Mouse (Mus musculus): Measurements from ENCODE around the gene Pitpnm3.

Pitpnm3 gene

DNA sequence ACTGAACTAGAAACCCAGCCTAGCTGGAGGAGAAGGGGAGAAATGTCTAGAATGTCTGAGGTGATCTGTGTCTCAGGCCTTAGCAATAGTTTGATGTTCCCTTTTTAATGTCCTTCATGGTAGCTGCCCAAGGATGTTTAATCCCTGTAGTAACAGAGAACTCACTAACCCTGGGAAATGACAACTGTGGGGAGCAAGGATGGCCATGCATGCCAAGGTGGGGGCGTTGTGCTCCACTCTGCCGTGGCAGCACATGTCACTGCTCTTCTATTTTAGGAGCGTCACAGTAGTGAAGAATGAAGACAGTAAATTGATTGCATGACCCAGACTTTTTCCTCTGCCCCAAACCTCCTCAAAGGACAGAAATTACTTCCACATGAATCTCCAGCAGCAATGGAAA is 37.6 kb downstream of the Pitpnm3 start:
- no peak for DNase-seq (ENCODE audit: inconsistent age in 2 of 2, low spot score in 1 of 2)

DNA sequence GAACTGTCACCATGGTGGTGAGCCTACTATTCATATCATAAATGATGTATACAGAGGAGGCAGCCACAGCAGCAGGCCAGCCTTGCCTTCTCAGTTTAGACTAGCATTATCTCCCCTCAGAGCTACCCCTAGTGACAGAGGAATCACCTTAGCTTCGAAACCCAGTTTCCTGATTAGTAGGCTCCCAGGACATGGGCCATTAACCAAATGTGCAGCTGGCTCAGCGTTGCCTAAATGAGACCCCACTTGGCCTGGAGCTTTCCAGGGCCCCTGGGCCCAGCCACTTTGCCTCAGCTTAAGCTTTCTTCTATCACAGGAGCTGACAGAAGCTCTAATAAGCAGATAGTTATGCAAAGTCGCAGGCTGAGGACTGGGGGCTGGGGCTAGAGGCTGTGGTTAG is 39.6 kb downstream of the Pitpnm3 start:
- DNase-seq (ENCODE audit: inconsistent age in 2 of 2, low spot score in 1 of 2): no peak

DNA sequence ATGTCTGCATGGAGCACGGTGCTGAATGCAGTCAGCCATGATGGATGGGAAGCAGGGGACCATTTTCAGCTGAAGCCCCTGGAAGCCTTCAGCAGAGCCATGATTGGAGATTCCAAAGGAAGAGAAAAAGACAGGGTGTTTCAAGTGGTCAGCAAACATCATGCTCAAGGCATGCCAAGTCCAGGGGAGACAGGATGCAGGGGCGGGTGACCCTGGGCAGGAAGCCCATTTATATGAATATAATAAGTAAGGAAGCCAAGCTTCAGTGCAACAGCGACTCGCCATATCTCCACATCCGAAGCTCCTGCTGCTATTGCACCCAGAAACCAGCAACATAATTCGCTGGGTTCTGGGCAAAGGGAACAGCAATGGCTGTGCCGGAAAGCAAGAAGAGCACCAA is 41.1 kb downstream of the Pitpnm3 start:
- DNase-seq (ENCODE audit: inconsistent age in 2 of 2, low spot score in 1 of 2): peak; percentile 44 to 72

DNA sequence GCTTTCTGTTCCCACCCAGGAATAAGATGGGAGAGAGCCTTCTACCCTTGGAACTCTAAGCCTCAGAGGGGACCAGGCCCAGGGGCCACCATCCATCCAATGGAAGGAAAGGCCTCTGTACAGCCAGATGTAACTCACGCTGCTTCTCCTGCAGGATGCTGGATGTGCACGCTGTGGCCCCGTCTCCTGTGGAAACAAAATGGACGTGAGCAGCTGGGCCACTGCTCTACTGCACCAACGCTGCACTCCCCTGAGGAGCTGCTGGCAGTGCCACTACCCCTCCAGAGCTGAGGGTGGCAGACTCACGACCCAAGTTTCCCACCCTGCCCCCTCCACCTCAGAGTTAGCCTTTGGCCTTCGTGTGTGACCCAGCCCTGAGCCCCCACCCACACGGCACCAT is 43.2 kb downstream of the Pitpnm3 start:
- no peak for DNase-seq (ENCODE audit: inconsistent age in 2 of 2, low spot score in 1 of 2)

DNA sequence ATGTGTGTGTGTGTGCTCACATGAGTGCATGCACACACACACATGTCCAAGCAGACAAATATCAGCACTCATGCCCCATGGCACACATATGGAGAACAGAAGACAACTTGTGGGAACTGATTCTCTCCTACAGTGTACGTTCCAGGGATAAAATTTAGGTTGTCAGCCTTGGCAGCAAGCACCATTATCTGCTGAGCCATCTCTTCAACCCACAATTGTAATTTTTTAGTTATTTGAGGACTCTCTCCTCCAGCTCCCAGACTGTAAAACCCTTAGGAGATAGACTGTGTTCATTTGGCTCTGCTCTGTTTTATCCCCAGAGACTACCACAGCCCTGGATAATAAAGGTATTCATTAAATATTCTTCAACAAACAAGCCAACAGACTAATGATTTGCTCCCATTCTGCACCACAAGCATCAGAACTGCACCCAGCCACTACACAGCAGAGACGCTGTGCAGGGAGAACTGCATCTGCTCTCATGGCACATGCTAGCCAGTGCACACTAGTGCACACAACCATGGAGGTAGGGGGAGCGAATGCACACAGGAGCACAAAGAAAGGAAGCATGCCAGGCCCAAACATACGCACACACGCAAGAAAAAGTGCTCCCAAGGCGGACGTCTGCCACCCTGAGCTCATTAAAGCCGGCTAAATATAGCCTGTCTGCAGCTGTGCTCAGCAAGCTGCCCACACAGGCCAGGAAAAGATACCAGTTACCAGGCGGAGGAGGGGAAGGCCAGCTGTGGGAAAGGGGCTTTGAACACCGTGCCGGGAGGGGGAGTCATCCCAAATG is 49.1 kb downstream of the Pitpnm3 start:
- DNase-seq (ENCODE audit: inconsistent age in 2 of 2, low spot score in 1 of 2): no peak

DNA sequence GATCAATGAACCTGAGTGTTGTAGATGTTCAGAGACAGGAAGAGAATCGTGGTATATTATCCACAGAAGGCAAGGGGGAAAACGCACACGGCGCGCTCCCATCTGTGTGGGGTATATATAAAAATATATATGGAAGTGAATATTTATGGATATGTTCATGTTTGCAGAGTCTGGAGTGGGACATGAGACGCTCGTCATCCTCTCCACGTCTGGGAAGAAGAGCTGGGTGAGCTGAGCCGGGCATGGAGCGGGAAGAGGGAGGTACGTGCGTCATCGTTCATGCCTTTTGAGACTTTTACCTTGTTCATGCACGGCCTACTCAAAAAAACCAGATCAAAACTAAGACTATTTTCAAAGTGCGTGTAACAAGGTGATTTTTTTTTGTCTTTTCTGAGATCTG is 51.2 kb downstream of the Pitpnm3 start:
- no peak for DNase-seq (ENCODE audit: inconsistent age in 2 of 2, low spot score in 1 of 2)

DNA sequence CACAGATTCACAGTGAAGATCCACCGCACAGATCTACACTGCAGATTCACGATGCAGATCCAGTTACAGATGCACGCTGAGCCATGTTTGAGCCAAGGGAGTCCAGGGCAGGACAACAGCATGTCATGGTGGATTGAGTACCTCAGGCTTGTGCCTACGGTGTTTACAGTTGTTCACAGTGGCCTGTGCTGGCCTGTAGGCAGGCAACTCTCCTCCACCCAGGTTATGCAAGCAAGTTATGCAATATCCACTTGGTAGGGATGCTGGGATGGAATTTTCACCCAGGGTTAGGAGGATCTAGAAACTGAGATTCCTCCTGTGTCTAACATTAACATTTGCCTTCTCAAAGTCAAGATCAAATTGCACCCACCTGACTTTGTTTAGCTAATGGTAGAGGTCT is 53.0 kb downstream of the Pitpnm3 start:
- DNase-seq (ENCODE audit: inconsistent age in 2 of 2, low spot score in 1 of 2): no peak

DNA sequence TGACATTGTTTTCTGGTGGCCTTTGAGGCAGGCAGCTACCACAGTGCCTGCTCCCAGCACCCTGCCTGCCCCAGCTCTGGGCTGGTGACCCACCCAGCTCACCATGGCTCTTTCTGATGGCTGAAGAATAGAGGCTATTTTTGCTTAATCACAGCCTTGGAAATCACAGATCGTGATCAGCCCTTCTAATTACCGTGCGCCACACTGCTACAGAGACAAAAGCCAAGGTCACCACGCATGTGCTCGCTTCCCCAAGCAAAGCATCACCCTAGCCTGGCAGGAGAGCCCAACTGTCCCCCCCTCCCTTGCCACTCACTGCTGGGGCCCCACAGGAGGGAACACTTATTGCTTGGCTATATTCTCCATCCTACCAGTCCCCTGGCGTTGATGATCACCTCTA is 55.1 kb downstream of the Pitpnm3 start:
- no peak for DNase-seq (ENCODE audit: inconsistent age in 2 of 2, low spot score in 1 of 2)

DNA sequence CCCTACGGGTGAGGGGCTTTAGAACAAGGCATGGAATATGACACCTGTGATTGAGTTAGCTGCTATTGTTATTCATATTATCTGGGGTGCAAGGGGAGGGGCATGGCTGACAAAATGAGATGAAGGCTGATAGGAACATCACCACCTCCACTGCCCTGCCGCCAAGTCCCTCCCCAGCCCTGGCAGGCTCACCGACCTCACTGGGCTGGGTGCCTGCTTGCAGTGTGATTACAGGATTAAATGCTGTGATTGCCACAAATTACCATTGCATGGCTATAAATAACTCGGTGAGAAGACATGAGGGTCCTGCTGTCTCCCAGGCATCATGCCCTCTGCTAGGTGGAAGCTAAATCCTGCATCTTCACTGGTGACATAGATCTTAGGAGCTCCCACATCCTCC is 56.9 kb downstream of the Pitpnm3 start:
- DNase-seq (ENCODE audit: inconsistent age in 2 of 2, low spot score in 1 of 2): no peak

DNA sequence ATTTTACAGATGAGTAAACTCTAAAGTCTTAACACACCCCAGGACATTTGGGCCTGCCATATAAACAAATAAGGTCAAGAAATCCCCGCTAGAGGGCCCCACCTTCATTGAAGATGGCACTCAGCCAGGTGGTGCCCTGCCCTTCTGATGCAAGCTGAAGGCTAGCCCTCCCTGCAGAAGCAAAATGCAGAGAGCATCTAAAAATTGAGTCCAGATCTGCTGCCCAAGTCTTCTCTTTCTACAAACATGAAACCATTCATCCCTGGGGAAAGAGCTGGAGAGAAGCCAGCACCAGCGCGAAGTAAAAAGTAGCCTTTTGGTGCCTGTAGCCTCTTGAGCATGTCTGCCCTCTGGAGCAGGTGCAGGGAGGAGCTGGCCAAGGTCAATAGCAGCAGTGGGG is 57.5 kb downstream of the Pitpnm3 start:
- DNase-seq (ENCODE audit: inconsistent age in 2 of 2, low spot score in 1 of 2): peak in 1 of 2 experiments; percentile 54

DNA sequence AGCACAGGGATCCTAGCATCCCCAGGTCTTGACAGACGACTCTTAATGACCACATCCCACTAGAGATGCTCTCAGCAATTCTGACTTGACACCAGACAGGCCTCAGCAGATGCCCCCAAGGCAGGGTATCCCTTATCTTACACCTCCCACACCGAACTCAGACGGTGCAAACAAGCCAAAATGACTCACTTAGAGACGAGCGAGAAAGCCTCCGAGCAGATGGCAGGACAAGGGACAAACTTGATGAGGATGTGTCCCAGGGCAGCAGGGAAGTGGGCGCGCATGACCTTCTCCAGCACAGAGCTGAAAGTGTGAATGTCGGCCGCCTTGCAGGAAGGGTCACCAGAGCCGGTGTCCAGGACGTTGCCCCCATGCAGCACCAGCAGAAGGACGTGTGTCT is 61.3 kb downstream of the Pitpnm3 start:
- no peak for DNase-seq (ENCODE audit: inconsistent age in 2 of 2, low spot score in 1 of 2)

DNA sequence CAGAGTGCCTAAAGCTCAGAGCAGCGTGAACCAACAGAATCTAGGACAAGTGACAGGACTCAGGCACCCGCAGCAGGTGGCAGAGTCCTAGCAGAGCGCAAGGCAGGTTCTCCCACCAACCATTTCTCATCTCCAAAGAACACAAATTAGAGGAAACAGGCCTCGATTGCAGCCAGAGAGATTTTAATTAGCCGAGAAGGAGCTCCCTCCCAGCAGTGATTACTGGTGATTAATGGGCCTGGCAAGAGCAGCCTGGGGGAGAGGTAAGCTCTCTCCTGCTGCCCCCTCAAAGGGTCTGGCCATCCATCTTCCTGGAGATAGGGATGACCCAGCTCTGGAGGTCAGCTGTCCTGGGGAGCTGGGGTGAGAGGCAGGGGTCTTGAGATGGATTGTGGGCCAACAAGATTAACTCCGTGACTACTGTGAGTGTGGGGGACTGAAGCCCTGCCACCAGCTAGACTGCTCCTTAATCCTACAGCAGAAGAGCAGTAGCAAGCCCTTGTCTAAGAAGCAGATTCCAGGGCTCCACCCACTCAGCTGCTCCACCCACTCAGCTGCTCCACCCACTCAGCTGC is 63.2 kb downstream of the Pitpnm3 start:
- DNase-seq (ENCODE audit: inconsistent age in 2 of 2, low spot score in 1 of 2): no peak

DNA sequence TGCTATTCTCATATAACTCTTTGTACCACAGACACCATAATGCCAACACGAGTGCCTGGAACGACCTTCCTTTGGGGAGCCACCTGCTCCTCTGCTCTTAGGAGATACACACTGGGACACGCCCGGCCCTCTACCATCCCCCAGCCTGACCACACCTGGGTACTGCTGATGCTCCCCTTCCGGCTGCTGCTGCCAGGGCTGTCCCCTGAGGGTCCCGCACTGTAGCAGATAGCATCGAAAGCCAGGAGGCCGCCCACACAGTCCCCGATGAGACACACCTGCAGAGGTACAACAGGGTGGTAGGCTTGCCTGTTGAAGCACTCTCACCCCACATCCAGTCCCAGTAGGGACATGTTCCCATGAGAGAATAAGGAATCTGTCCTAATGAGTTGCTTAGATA is 64.8 kb downstream of the Pitpnm3 start:
- no peak for DNase-seq (ENCODE audit: inconsistent age in 2 of 2, low spot score in 1 of 2)

DNA sequence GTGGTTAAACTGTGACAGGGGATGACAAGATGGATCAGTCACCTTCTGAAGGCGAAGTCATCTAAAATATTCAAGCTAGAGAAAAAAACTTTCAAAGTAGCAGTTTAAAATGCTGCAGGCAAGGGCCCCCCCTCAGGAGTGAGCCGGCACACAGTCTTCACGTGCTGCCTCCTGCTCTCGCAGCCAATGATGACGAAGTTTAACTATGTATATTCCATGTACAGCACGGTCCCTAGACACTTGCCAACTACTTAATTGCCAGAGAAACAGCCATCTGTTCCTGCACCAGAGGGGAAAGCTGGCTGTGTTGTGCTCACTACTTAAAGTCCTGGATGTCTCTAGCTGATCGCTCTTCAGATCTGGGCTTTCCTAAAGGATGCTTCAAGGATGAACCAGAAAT is 67.6 kb downstream of the Pitpnm3 start:
- DNase-seq (ENCODE audit: inconsistent age in 2 of 2, low spot score in 1 of 2): no peak

DNA sequence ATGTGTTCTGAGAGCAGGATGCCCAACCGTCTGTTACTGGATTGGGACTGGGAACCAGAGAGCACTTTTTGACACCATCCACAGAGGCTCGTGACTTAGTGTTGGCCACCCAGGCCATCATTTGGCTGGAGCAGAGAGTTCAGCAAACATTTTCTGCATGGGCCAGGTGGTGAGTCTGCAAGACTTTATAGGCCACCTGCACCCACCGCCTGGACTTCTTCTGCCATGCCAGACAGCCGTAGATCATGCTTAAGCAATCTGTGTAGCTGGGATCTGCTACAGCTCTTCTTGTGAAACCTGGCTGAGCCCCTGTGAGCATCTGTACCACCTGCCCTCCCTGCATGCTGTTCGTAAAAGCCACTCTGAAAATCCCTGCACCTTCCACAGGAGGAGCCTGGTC is 68.3 kb downstream of the Pitpnm3 start:
- DNase-seq (ENCODE audit: inconsistent age in 2 of 2, low spot score in 1 of 2): no peak

DNA sequence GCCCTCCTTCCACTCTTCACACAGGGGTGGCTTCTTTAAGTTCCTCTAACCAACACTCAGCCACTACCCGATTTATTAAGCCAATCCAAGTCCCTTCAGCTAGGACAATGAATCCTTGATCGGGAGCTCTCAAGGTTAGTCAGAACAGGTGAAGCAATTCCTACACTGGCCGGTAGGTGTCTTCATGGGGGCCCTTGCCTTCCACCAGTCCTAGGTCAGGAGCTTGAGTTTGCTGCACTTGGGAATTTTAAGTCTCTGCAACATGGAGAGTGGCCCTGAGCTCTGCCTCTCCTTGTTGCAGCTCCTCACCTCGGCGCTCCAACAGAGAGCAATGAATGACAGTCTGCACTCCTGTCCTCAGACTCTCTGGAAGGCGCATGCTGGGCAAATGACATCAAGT is 69.2 kb downstream of the Pitpnm3 start:
- DNase-seq (ENCODE audit: inconsistent age in 2 of 2, low spot score in 1 of 2): peak in 1 of 2 experiments; percentile 67

DNA sequence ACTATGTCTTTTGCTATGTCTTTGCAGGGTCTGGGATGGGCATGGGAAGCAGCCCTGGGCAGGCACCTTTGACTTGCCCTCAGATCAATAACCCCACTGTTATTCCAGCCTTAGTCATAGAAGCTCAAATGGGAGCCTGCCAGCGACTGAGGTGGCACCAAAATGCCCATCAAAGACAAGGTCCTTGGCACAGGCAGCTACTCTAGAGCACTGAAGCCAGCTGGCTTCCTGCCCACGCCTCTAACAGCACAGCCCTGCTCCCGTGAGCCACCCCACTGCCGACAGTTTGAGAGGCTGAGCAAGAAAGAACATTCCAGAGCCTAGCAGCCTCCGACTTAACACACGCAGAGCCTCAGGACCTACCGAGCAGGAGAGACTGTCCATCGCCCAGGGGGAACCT is 70.5 kb downstream of the Pitpnm3 start:
- DNase-seq (ENCODE audit: inconsistent age in 2 of 2, low spot score in 1 of 2): peak; percentile 86 to 93

DNA sequence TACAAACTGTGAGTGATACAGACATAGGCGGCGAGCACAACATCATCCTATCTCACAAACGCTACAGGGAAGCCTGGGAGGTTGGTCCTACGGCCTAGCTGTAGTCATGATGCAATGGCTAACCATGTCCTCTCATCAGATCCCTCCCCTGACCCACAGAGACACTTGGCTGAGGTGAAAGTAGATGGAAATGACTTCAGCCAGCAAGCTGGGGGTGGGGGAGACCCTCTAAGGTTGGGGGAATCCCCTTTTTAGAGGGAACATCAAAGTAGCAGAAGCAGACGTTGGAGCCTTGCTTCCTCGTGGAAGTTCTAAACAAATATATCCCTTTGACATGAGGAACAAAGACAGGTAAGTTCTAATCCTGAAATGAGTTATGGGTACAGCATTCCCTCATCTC is 71.2 kb downstream of the Pitpnm3 start:
- no peak for DNase-seq (ENCODE audit: inconsistent age in 2 of 2, low spot score in 1 of 2)

DNA sequence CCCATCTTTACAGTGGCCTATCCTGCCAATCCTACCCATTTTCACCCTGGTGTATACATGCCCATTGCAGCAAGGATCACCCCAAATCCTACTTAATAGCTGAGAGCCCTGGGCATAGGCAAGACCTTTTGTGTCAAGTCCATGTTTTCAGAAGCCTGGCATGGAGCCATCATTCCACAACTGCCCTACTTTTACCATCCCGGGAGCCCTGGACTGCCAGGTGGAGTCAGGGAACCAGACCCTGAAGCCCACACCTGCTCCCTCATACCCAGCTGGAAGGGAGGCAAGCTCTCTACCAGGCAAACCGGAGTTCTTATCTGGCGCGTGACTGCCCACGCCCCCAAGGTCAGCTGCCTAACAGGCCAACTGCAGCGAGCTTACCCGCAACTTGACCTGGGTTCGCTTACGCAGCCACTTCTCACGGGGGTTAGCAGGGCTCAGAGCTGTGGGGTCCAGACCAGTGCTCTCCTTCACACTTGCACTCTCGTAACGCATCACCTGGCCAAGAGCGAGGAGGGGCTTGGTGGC is 74.4 kb downstream of the Pitpnm3 start:
- DNase-seq (ENCODE audit: inconsistent age in 2 of 2, low spot score in 1 of 2): peak in 1 of 2 experiments; percentile 67

DNA sequence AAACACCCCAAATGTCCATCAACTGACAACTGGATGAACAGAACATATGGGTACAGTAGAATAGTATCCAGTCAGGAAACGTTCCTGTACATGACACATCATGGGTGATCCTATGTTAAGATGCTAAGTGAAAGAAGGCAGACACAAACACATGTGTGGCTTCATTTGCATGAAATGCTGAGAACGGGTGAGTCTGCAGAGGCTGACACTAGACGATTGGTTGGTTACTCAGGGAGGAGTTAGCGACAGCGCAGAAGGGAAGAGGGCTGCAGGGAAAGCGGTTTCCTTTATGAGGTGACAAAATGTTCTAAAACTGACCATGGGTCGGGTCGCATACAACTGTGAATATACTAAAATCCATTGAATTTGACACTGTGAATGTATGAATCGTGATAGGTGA is 75.2 kb downstream of the Pitpnm3 start:
- no peak for DNase-seq (ENCODE audit: inconsistent age in 2 of 2, low spot score in 1 of 2)

DNA sequence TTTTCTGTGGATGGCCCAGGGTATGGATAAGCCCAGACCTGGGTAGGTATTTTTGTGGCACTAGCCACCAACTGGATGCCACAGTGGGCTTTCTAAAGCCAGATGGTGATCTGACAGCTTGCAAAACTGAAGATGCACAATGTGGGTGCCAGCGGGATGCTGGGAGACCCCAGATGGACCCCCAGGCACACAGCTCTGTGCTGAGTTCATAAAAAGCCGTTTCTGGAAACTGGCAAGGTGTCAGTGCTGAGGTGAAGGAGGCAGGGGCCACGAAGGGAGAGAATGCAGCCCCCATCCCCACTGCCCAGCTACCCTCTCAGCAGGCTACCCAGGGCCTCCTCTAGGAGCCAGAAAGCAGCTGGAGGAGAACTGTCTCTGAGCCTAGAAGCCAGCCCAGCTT is 78.4 kb downstream of the Pitpnm3 start:
- no peak for DNase-seq (ENCODE audit: inconsistent age in 2 of 2, low spot score in 1 of 2)

DNA sequence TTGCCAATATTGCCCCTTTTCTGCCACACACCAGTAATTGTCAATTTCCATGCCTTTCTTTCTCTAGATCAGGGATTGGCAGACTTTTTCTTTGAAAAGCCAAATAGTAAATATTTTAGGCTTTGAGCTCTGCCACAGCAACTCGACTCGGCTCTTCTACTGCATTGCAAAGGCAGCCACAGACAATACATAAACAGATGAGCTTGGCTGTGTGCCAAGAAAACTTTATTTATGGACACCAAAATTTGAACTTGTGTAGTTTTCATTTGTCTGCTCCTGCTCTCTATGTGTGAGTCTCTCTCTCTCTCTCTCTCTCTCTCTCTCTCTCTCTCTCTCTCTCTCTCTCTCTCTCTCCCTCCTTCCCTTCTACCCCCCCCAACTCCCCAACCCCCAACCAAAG is 80.4 kb downstream of the Pitpnm3 start:
- DNase-seq (ENCODE audit: inconsistent age in 2 of 2, low spot score in 1 of 2): no peak

DNA sequence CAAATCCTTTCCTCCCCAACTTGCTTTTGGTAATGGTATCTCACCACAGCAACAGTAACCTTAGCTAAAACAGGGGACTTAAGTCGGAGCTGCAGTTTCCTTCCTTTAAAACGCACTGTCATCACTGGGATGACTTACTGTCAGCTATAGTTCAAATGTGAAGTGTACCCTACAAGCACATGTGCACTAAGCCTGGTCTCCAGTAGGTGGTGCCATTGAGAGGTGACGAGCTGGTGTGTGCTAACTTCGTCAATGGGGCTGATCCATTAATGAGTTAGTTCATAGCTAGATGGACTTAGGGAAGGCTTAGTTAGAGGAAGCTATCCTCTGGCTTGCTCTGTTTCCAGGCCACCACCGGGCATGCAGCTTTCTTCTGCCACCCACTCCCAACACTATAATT is 82.9 kb downstream of the Pitpnm3 start:
- DNase-seq (ENCODE audit: inconsistent age in 2 of 2, low spot score in 1 of 2): peak; percentile 61 to 91
